Mouse (Mus musculus) embryonic facial prominence, embryonic 13.5 days (tissue): ENCODE results near the gene Mrm2. TPM values are rescaled to one million over a fixed set of nuclear protein-coding genes. Genes with fewer than 3 reads are reported as not detected.

ENCODE experiments used
- ATAC-seq: fragments of 200-750 bp; cut with Nextera tagmentation; 2 replicates; pipeline ENCODE4 v1.8.0; 2017; ENCODE audit warnings: low read depth; ENCODE audit not compliant: insufficient number of reproducible peaks, insufficient read depth, low FRiP score, low TSS enrichment
- H3K27ac ChIP-seq: fragments of 300-500 bp; sonication (generic); 2 replicates; pipeline ENCODE4 v1.5.1; 2015; ENCODE audit warnings: moderate library complexity, mild to moderate bottlenecking, inconsistent platforms
- H3K27me3 ChIP-seq: fragments of 300-500 bp; sonication (generic); 2 replicates; pipeline ENCODE4 v1.6.1; 2015; ENCODE audit warnings: mild to moderate bottlenecking, inconsistent platforms
- H3K36me3 ChIP-seq: fragments of 300-500 bp; sonication (generic); 2 replicates; pipeline ENCODE4 v1.6.1; 2015; ENCODE audit warnings: mild to moderate bottlenecking, inconsistent platforms
- H3K4me1 ChIP-seq: fragments of 300-500 bp; sonication (generic); 2 replicates; pipeline ENCODE4 v1.6.1; 2015; ENCODE audit warnings: inconsistent platforms
- H3K4me2 ChIP-seq: fragments of 300-500 bp; sonication (generic); 2 replicates; pipeline ENCODE4 v1.6.1; 2015; ENCODE audit warnings: moderate library complexity, mild to moderate bottlenecking, inconsistent platforms
- H3K4me3 ChIP-seq: fragments of 300-500 bp; sonication (generic); 2 replicates; pipeline ENCODE4 v1.5.1; 2015; ENCODE audit warnings: mild to moderate bottlenecking, inconsistent platforms
- H3K9ac ChIP-seq: fragments of 300-500 bp; sonication (generic); 2 replicates; pipeline ENCODE4 v1.6.1; 2015; ENCODE audit warnings: mild to moderate bottlenecking, inconsistent platforms
- H3K9me3 ChIP-seq: fragments of 300-500 bp; sonication (generic); 2 replicates; pipeline ENCODE4 v1.6.1; 2016; ENCODE audit warnings: inconsistent platforms
- WGBS: fragments of 180-500 bp; shearing (Covaris S2); methylation state at CpG from one replicate; pipeline ENCODE4 v1.1.7; 2015; ENCODE audit warnings: mixed read lengths; 5-methylcytosine and 5-hydroxymethylcytosine counted together
- polyA plus RNA-seq: library from polyadenylated mRNA; unstranded; fragments of >200 nt; fragmentation: Nextera tagmentation; extraction: Ambion mirVana; gene quantifications from 2 replicates; pipeline ENCODE4 v1.2.1, GENCODE M21; 2015

Gene Mrm2
- polyA plus RNA-seq, 1 experiment from 2014 or later, result 26.3 TPM

DNA sequence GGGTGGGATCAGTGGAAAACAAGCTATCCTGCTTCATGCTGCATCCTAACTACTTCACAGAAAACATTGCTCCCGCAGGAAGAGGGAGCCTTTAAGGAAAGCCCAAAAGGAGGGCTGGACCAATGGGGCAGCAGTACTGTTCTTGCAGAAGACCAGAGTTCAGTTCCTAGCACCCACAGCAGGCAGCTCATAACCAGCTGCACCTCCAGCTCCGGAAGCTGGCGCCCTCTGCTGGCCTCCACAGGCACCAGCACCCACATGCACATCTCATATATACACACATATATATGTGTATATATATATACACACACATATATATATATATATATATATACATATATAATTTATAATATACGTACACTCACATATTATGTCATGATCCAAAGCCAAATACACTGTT lies 7.1 kb upstream of the Mrm2 start:
- Histone ChIP-seq H3K27ac (no peak overlapping the region), H3K4me2 (no peak overlapping the region), H3K9me3 (no peaks in the 10 kb centered on the region), H3K36me3 (peaks cover 60% of the 10 kb centered on the region), H3K4me1 (no peaks in the 10 kb centered on the region), H3K4me3 (no peak overlapping the region), H3K9ac (no peak overlapping the region), H3K27me3 (no peaks in the 10 kb centered on the region)
- no peak for ATAC-seq
- WGBS, result 92% methylated on average over 4 of the region's 4 CpGs

GRCm38 (mm10) chr5:140336680-140337079 lies 5.0 kb upstream of the Mrm2 start:
- Histone ChIP-seq H3K36me3 (peaks cover 48% of the 10 kb centered on the region), H3K4me2 (no peak overlapping the region), H3K4me3 (no peak overlapping the region), H3K27ac (no peak overlapping the region), H3K4me1 (peaks cover 5% of the 10 kb centered on the region; the same call in 1 of the 2 replicates), H3K27me3 (no peaks in the 10 kb centered on the region), H3K9ac (no peak overlapping the region), H3K9me3 (no peaks in the 10 kb centered on the region)
- no peak for ATAC-seq
- 83% methylated on average over 1 of the region's 1 CpGs for WGBS

DNA sequence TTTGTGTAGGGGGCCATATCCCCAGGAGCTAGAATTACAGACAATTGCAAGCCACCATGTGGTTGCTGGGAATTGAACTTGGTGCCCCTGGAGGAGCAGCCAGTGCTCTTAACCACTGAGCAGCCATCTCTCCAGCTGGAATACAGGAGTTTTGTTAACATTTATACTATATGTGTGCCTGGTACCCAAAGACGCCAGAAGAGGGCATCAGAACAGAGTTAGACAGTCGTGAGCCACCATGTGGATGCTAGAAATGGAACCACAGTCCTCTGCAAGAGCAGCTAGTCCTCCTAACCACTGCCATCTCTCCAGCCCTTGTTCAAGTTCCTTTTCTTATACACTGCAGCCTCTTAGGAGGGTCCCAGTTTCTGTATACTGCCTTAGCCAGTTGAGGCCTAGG lies 1.9 kb upstream of the Mrm2 start:
- H3K27me3 ChIP-seq, result no peaks in the 10 kb centered on the region
- H3K9ac ChIP-seq, result no peak overlapping the region
- no peak overlapping the region for H3K4me3 ChIP-seq
- peaks cover 40% of the 10 kb centered on the region for H3K36me3 ChIP-seq
- ATAC-seq, result no peak
- 21% methylated on average over 2 of the region's 2 CpGs for WGBS
- no peaks in the 10 kb centered on the region for H3K9me3 ChIP-seq
- no peak overlapping the region for H3K4me2 ChIP-seq
- H3K27ac ChIP-seq, result no peak overlapping the region
- peaks cover 16% of the 10 kb centered on the region for H3K4me1 ChIP-seq

GRCm38 (mm10) chr5:140332519-140332918 lies 821 bp upstream of the Mrm2 start:
- Histone ChIP-seq H3K4me3 (peak overlapping the region; percentile 70), H3K27ac (no peak overlapping the region; the same call in 1 of the 2 replicates), H3K9ac (no peak overlapping the region), H3K27me3 (no peaks in the 10 kb centered on the region), H3K36me3 (peaks cover 40% of the 10 kb centered on the region), H3K4me2 (peak overlapping the region; percentile 90), H3K9me3 (no peaks in the 10 kb centered on the region), H3K4me1 (peaks cover 16% of the 10 kb centered on the region)
- WGBS, result 48% methylated on average over 4 of the region's 4 CpGs
- no peak for ATAC-seq

- H3K36me3 ChIP-seq, result peaks cover 23% of the 10 kb centered on the region
- H3K27me3 ChIP-seq, result no peaks in the 10 kb centered on the region
- ATAC-seq, result no peak
- no peaks in the 10 kb centered on the region for H3K9me3 ChIP-seq
- H3K4me1 ChIP-seq, result peaks cover 14% of the 10 kb centered on the region
- H3K4me2 ChIP-seq, result no peak overlapping the region
- H3K9ac ChIP-seq, result no peak overlapping the region
- H3K27ac ChIP-seq, result no peak overlapping the region
- H3K4me3 ChIP-seq, result no peak overlapping the region
- WGBS, result 92% methylated on average over 5 of the region's 5 CpGs
These were observed 7.6 kb downstream of the Mrm2 start for GRCm38 (mm10) chr5:140324058-140324457.

DNA sequence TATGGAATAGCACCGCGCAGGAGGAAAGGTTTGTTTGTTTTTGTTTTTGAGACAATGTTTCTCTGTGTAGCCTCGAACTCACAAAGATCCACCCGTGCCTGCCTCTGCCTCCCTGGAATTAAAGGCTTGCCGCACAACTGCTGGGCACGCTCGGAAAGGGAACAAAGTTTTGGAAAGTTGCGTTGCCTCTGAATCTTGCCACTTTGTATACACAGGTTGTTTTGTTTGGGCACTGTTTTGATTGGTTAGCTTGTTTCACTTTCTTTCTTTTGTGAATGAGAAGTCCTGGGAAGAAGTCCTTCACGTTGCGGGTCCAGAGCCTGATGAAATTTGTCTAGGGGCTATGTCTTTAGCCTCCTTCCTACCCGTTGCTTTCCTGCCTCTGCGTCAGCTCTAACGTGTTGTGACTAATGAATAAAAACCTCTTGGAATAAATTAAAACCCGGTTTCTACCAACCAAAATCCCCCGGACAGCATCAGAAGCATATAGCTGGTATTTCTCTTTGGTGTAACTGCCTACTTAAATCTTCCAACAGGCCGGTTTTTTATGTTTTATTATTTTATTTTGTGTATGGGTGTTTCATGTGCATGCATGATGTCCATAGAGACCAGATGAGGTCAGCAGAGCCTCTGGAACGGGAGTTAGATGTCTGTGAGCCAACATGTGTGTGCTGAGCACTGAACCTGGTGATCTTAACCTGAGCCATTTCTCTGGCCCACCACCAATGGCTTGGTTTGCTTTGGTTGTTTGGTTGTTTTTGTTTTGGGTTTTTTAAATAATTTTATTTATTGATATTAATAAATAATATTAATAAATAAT lies 9.7 kb downstream of the Mrm2 start:
- under 1% methylated on average over 17 of the region's 17 CpGs for WGBS
- Histone ChIP-seq H3K27ac (peak overlapping the region; percentile 89), H3K9ac (peak overlapping the region; percentile 99), H3K4me2 (peak overlapping the region; percentile 71), H3K9me3 (no peaks in the 10 kb centered on the region), H3K4me3 (peak overlapping the region; percentile 95), H3K27me3 (no peaks in the 10 kb centered on the region), H3K4me1 (peaks cover 14% of the 10 kb centered on the region), H3K36me3 (peaks cover 9% of the 10 kb centered on the region)
- ATAC-seq, result no peak

- Histone ChIP-seq H3K4me2 (peak within 1 kb of the TSS; percentile 71), H3K27ac (peak within 1 kb of the TSS; percentile 89), H3K9ac (peak within 1 kb of the TSS; percentile 99), H3K4me1 (peaks cover 14% of the 10 kb centered on the region), H3K4me3 (peak within 1 kb of the TSS; percentile 95), H3K9me3 (no peaks in the 10 kb centered on the region), H3K27me3 (no peaks in the 10 kb centered on the region), H3K36me3 (peaks cover 5% of the 10 kb centered on the region)
- peak; percentile 82 for ATAC-seq
- WGBS, result under 1% methylated on average over 54 of the region's 60 CpGs
These were observed 10.5 kb downstream of the Mrm2 start, which contains the start of the genes Mad1l1 and Nudt1 for GRCm38 (mm10) chr5:140321042-140321755. Mad1l1 (minus strand) TSS chr5:140321552. Nudt1 (plus strand) TSS chr5:140321656.

DNA sequence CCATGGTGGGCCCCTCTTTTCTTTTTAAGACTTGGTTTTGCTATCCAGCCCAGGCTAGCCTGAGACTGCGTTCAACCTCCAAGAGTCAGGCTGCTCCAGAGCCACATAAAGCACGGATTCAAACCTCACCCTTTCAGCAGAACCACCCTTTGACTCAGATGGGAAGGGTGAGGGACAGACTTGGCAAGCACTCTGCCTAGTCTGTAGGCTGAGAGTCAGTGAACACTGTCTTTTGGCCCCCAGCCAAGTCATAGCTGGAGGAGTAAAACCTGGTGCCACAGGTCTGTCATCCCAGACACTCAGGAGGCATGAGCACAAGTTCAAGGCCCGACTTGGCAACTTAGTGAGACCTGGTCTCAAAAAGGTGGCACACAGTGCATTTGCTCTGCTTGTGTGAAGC lies 15.0 kb downstream of the Mrm2 start:
- H3K4me1 ChIP-seq, result peaks cover 14% of the 10 kb centered on the region
- no peak for ATAC-seq
- 83% methylated on average over 3 of the region's 3 CpGs for WGBS
- no peak overlapping the region for H3K27ac ChIP-seq
- no peaks in the 10 kb centered on the region for H3K9me3 ChIP-seq
- peaks cover 41% of the 10 kb centered on the region for H3K36me3 ChIP-seq
- no peaks in the 10 kb centered on the region for H3K27me3 ChIP-seq
- H3K4me3 ChIP-seq, result no peak overlapping the region
- H3K4me2 ChIP-seq, result no peak overlapping the region
- no peak overlapping the region for H3K9ac ChIP-seq

DNA sequence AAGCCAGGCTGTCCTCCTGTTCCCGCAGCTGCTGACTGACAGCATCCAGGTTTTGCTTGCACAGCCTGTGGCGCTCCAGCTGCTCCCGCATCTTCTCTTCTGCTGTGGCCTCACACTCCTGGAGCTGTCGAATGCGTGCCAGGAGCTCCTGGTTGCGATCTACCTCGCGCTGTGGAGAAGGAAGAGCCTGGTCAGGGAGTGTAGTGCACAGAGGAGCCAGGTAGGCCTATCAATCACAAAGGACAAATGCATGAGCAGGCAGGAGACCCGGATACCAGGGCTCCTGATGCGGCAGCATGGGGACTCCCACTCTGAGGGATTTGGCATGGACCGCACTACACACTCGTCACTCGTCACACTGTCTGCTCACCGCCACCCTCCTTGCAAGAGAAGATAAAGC lies 24.1 kb downstream of the Mrm2 start:
- no peak for ATAC-seq
- WGBS, result 93% methylated on average over 14 of the region's 14 CpGs
- no peaks in the 10 kb centered on the region for H3K27me3 ChIP-seq
- H3K4me1 ChIP-seq, result no peaks in the 10 kb centered on the region
- no peaks in the 10 kb centered on the region for H3K9me3 ChIP-seq
- no peak overlapping the region for H3K27ac ChIP-seq
- no peak overlapping the region for H3K4me3 ChIP-seq
- H3K4me2 ChIP-seq, result no peak overlapping the region
- H3K36me3 ChIP-seq, result peaks cover 89% of the 10 kb centered on the region
- no peak overlapping the region for H3K9ac ChIP-seq

DNA sequence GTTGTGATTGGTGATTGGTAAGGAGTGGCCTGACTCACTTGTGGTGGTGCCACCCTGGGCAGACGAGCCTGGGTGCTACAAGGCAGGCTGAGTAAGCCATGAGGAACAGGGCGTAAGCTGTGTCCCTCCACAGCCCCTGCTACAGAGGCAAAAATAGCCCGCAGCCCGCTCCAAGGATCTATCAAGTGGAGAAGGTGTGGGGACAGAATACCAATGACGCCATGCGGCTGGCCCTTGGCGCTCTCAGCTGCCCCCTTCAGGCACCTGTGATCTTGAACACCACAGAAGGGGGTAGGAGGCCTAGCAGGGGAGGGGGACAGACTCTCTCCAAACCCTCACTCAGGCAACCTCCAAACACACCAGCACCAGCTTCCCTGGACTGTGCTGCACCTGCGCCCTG lies 25.7 kb downstream of the Mrm2 start:
- Histone ChIP-seq H3K4me3 (no peak overlapping the region), H3K4me2 (no peak overlapping the region), H3K27me3 (no peaks in the 10 kb centered on the region), H3K4me1 (no peaks in the 10 kb centered on the region), H3K27ac (no peak overlapping the region), H3K36me3 (peaks cover 85% of the 10 kb centered on the region), H3K9ac (no peak overlapping the region), H3K9me3 (no peaks in the 10 kb centered on the region)
- ATAC-seq, result no peak
- 87% methylated on average over 8 of the region's 8 CpGs for WGBS

DNA sequence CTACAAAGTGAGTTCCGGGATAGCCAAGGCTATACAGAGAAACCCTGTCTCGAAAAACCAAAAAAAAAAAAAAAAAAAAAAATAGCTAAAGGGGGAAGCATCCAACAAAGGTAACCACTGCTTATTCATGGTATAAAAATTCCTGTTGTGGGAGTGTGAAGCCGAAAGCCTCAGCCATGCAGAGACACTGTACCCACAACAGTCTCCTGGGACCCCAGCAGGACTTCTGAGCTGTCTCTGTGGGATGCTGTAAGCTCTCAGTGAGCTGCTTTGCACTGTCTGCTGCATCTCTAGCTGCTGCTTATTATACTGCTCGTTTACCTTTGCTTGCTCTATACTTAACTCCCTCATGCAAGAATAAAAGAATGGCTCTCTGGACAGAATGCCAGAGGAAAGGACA lies 33.4 kb downstream of the Mrm2 start:
- peaks cover 75% of the 10 kb centered on the region for H3K36me3 ChIP-seq
- no peaks in the 10 kb centered on the region for H3K4me1 ChIP-seq
- no peak overlapping the region for H3K4me3 ChIP-seq
- WGBS, result 90% methylated on average over 4 of the region's 4 CpGs
- H3K27me3 ChIP-seq, result no peaks in the 10 kb centered on the region
- H3K4me2 ChIP-seq, result no peak overlapping the region
- H3K9me3 ChIP-seq, result no peaks in the 10 kb centered on the region
- H3K9ac ChIP-seq, result no peak overlapping the region
- ATAC-seq, result no peak
- no peak overlapping the region for H3K27ac ChIP-seq

GRCm38 (mm10) chr5:140292152-140292551 lies 39.5 kb downstream of the Mrm2 start:
- Histone ChIP-seq H3K4me1 (no peaks in the 10 kb centered on the region), H3K4me3 (no peak overlapping the region), H3K27ac (no peak overlapping the region), H3K9ac (no peak overlapping the region), H3K4me2 (no peak overlapping the region), H3K27me3 (no peaks in the 10 kb centered on the region), H3K36me3 (peaks cover 66% of the 10 kb centered on the region), H3K9me3 (no peaks in the 10 kb centered on the region)
- ATAC-seq, result no peak
- 75% methylated on average over 1 of the region's 1 CpGs for WGBS
